Mouse (Mus musculus) lung, postnatal 0 days (tissue): ENCODE data around the gene Fam120a. TPM values are rescaled to one million over a fixed set of nuclear protein-coding genes. Genes with fewer than 3 reads are reported as not detected.

Source experiments
- ATAC-seq: fragments of 200-750 bp; cut with Nextera tagmentation; 2 replicates; pipeline ENCODE4 v1.8.0; 2017; ENCODE audit warnings: moderate library complexity
- DNase-seq: peaks from one replicate; pipeline ENCODE4 v3.0.0-alpha.2; 2016; ENCODE audit warnings: low spot score
- H3K27ac ChIP-seq: fragments of 300-500 bp; sonication (generic); 2 replicates; pipeline ENCODE4 v1.5.1; 2014; ENCODE audit warnings: antibody characterized with exemption, mild to moderate bottlenecking, low read length, mixed read lengths
- H3K27me3 ChIP-seq: fragments of 300-500 bp; sonication (generic); replicated peaks from 2 replicates; pipeline ENCODE4 v1.6.1; 2014; ENCODE audit warnings: low read length, mixed read lengths; ENCODE audit not compliant: insufficient read depth
- H3K36me3 ChIP-seq: fragments of 300-500 bp; sonication (generic); 2 replicates; pipeline ENCODE4 v1.6.1; 2014; ENCODE audit warnings: low read length, mixed read lengths; ENCODE audit not compliant: insufficient read depth
- H3K4me1 ChIP-seq: fragments of 300-500 bp; sonication (generic); 2 replicates; pipeline ENCODE4 v1.6.1; 2014; ENCODE audit warnings: antibody characterized with exemption, low read depth, low read length, mixed read lengths; ENCODE audit not compliant: insufficient read depth
- H3K4me2 ChIP-seq: fragments of 300-500 bp; sonication (generic); replicated peaks from 2 replicates; pipeline ENCODE4 v1.6.1; 2014; ENCODE audit warnings: low read depth, mild to moderate bottlenecking, low read length, moderate library complexity, mixed read lengths
- H3K4me3 ChIP-seq: fragments of 300-500 bp; sonication (generic); 2 replicates; pipeline ENCODE4 v1.5.1; 2014; ENCODE audit warnings: low read depth, low read length
- H3K9ac ChIP-seq: fragments of 300-500 bp; sonication (generic); replicated peaks from 2 replicates; pipeline ENCODE4 v1.6.1; 2014; ENCODE audit warnings: low read depth, mild to moderate bottlenecking
- H3K9me3 ChIP-seq: fragments of 300-500 bp; sonication (generic); 2 replicates; pipeline ENCODE4 v1.6.1; 2016; ENCODE audit warnings: low read length, mixed read lengths
- CTCF ChIP-seq: IDR thresholded peaks from 2 replicates; pipeline ENCODE4 v1.5.1; 2016; ENCODE audit warnings: antibody characterized with exemption, mild to moderate bottlenecking
- EP300 ChIP-seq: IDR thresholded peaks from 2 replicates; pipeline ENCODE4 v1.6.1; 2016; ENCODE audit warnings: antibody characterized with exemption, mild to moderate bottlenecking, control low read depth
- WGBS: fragments of 180-500 bp; shearing (Covaris S2); extraction: QIAGEN DNeasy Blood & Tissue Kit; methylation state at CpG from one replicate; pipeline ENCODE4 v1.1.7; 2014; 5-methylcytosine and 5-hydroxymethylcytosine counted together
- polyA plus RNA-seq: library from polyadenylated mRNA; unstranded; fragments of >200 nt; fragmentation: Nextera tagmentation; extraction: Ambion mirVana; gene quantifications from 2 replicates; pipeline ENCODE4 v1.2.1, GENCODE M21; 2015

Gene Fam120a
- polyA plus RNA-seq, 1 experiment from 2014 or later: 19.4 TPM

DNA sequence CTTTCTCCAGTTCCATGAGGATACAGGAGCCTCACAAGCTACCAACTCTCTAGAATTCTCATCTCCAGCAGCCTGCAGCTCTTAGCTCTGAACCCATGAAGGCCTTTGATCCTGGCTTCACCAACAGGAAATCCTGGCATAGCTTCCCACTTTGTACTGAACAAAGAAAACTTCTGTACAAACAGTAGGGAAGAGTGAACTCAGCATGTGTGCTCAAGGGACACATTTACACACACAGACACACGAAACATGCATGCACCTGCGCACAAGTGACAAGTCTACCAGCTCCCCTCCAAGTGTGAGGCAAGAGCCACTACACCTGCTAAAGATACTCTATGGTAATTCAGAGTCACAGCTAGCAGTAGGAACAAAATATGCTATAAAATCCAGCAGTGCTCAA, 45.1 kb downstream of the Fam120a start:
- peaks cover 12% of the 10 kb centered on the region for H3K36me3 ChIP-seq
- TF ChIP-seq CTCF (no peak), EP300 (no peak)
- no peaks in the 10 kb centered on the region for H3K4me1 ChIP-seq
- H3K9me3 ChIP-seq: no peaks in the 10 kb centered on the region
- H3K9ac ChIP-seq: no peak overlapping the region
- WGBS: 62% methylated on average over 2 of the region's 2 CpGs
- H3K27ac ChIP-seq: no peak overlapping the region
- H3K4me3 ChIP-seq: no peak overlapping the region
- DNase-seq (no peak), ATAC-seq (no peak)
- H3K27me3 ChIP-seq: no peaks in the 10 kb centered on the region
- H3K4me2 ChIP-seq: no peak overlapping the region

DNA sequence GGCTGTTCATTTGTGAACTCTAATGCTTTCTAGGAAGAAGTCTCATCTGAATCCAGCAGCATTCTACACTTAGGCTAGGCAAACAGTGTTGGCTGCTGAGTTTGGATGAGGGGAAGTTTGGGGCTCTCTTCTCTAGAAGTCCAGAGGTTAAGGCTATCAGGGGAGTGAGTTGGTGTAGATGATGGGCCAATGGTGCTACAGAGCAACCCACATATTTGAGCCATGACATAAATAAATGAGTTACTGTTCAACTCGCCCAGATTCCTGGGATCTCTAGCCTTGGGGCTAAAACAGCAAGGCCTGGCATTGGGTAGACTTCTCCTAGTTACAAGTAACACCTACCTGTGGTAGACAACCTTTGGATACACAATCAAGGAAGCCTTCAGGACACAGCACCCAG, 46.6 kb downstream of the Fam120a start:
- DNase-seq (no peak), ATAC-seq (no peak)
- Histone ChIP-seq H3K9ac (no peak overlapping the region), H3K36me3 (peaks cover 16% of the 10 kb centered on the region), H3K4me3 (no peak overlapping the region), H3K27ac (no peak overlapping the region), H3K4me2 (no peak overlapping the region), H3K9me3 (no peaks in the 10 kb centered on the region), H3K27me3 (no peaks in the 10 kb centered on the region), H3K4me1 (no peaks in the 10 kb centered on the region)
- TF ChIP-seq EP300: no peak
- no peak for TF ChIP-seq CTCF
- 81% methylated on average over 1 of the region's 1 CpGs for WGBS

DNA sequence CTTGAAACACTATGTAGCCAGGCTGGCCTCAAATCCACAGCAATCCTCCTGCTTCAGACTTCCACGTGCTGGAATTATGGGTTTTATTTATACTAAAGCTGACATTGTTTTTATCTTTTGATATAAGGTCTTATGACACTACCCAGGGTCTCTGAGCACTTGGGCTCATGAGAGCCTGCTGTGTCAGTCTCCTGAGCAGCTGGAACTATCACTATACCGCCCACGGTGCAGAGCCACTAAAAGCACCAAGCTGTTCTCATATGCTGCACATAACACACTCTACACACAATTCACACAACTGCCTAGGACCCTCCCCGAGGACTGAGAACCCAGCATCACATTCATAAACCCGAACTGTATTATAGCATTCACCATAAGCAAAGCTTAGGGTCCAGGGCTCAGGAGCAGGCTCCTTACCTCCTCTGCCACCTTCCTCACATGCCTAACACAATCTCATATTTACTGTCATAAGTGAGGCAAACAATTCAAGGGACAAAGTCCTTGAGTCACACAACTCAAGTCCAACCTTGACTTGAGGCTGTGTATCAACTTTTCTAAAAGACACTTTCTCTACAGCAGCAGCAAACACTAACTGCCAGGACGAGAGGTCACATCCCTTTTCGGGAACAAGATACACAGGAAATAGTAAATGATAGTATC, 47.9 kb downstream of the Fam120a start:
- ATAC-seq: no peak
- Histone ChIP-seq H3K9ac (no peak overlapping the region), H3K36me3 (peaks cover 16% of the 10 kb centered on the region)

DNA sequence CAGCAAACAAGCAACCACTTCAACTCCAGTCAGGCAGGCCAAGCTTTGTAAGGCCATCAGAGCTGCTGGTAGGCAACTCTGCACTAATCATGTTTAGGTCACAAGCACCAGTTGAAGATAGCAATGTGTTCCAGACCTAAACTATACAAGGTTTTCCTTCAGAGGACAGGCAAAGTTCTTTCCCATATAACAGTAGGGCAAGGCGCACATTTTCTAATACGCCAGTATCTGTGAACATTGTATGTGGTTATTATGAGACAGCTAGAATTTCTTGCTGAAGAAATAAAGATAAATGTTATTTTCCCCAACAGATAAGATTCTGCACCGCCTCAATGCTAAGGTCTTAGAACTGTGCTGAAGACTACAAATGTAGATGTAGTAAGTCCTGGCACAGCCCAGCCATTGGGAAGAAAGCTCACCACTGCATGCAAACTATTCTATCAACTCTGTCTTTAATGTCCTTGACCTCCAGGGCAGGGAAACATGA, 50.7 kb downstream of the Fam120a start:
- H3K9me3 ChIP-seq: no peaks in the 10 kb centered on the region
- no peak for DNase-seq
- H3K4me3 ChIP-seq: no peak overlapping the region
- WGBS: 98% methylated on average over 3 of the region's 3 CpGs
- H3K4me1 ChIP-seq: no peaks in the 10 kb centered on the region
- ATAC-seq: no peak
- H3K27me3 ChIP-seq: no peaks in the 10 kb centered on the region
- H3K4me2 ChIP-seq: no peak overlapping the region
- no peak for TF ChIP-seq EP300
- no peak overlapping the region for H3K27ac ChIP-seq
- H3K9ac ChIP-seq: no peak overlapping the region
- peaks cover 16% of the 10 kb centered on the region for H3K36me3 ChIP-seq

More for the DNA sequence above, 47.9 kb downstream of the Fam120a start:
- DNase-seq: no peak
- Histone ChIP-seq H3K4me2 (no peak overlapping the region), H3K4me1 (no peaks in the 10 kb centered on the region), H3K27ac (no peak overlapping the region), H3K9me3 (no peaks in the 10 kb centered on the region), H3K27me3 (no peaks in the 10 kb centered on the region), H3K4me3 (no peak overlapping the region)
- TF ChIP-seq CTCF (no peak), EP300 (no peak)
- 73% methylated on average over 7 of the region's 7 CpGs for WGBS

DNA sequence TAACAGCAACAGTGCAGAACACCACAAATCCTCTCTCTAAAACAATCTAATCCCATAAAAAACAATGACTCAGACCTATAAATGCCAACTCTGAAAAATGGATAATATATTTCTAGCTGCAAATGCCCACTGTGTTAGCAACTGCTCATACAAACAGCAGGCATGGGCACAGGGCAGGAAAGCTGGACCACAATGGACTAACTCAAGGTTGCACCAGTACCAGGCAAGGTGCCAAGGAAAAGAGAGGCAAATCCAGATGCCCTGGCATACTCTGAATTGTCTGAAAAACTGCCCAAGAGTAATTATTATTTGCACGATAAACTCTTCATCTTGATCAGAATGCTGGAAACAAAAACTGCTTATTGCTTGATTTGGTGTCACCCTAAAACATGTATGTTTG, 54.1 kb downstream of the Fam120a start:
- DNase-seq (no peak), ATAC-seq (no peak)
- no peaks in the 10 kb centered on the region for H3K4me1 ChIP-seq
- 85% methylated on average over 1 of the region's 1 CpGs for WGBS
- H3K9ac ChIP-seq: no peak overlapping the region
- H3K4me2 ChIP-seq: no peak overlapping the region
- no peak overlapping the region for H3K27ac ChIP-seq
- H3K9me3 ChIP-seq: no peaks in the 10 kb centered on the region
- TF ChIP-seq EP300 (no peak), CTCF (no peak)
- H3K36me3 ChIP-seq: peaks cover 10% of the 10 kb centered on the region; the same call in 1 of the 2 replicates
- H3K27me3 ChIP-seq: no peaks in the 10 kb centered on the region
- H3K4me3 ChIP-seq: no peak overlapping the region

DNA sequence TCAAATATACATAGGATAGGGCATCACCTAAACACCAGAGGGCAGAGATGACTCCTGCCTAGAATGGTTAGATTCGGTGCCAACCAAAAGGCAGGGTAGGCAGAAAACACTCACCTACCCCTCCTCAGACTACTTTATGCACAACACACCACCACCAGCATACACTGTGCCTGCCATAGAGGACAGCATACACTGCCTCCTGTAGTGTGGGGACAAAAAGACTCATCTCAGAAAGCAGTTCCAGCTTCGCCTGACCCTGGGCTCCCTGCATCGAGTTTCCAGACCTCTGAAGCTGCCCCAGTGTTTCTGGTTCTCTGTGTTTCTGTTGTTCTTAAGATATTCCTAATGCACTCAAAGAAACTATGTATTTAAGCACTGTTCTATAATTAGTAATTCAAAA, 54.7 kb downstream of the Fam120a start:
- no peak for TF ChIP-seq CTCF
- no peak for TF ChIP-seq EP300
- no peaks in the 10 kb centered on the region for H3K27me3 ChIP-seq
- H3K9me3 ChIP-seq: no peaks in the 10 kb centered on the region
- no peaks in the 10 kb centered on the region for H3K4me1 ChIP-seq
- no peak overlapping the region for H3K9ac ChIP-seq
- H3K4me2 ChIP-seq: no peak overlapping the region
- H3K27ac ChIP-seq: no peak overlapping the region
- no peak for DNase-seq
- WGBS: 90% methylated on average over 3 of the region's 3 CpGs
- no peak for ATAC-seq
- H3K36me3 ChIP-seq: peaks cover 16% of the 10 kb centered on the region
- no peak overlapping the region for H3K4me3 ChIP-seq
